Mouse (Mus musculus) limb, embryonic 12.5 days (tissue): Measurements from ENCODE around the gene Nmbr. TPM values are rescaled to one million over a fixed set of nuclear protein-coding genes. Genes with fewer than 3 reads are reported as not detected.

ENCODE experiments used
- ATAC-seq: fragments of 200-750 bp; cut with Nextera tagmentation; 2 replicates; pipeline ENCODE4 v1.8.0; 2017; ENCODE audit warnings: low read depth, moderate TSS enrichment; ENCODE audit not compliant: insufficient number of reproducible peaks, insufficient read depth, low FRiP score, low TSS enrichment
- H3K27ac ChIP-seq: fragments of 300-500 bp; sonication (generic); 2 replicates; pipeline ENCODE4 v1.5.1; 2016; ENCODE audit warnings: mild to moderate bottlenecking, moderate library complexity
- H3K27me3 ChIP-seq: fragments of 300-500 bp; sonication (generic); 2 replicates; pipeline ENCODE4 v1.6.1; 2016; ENCODE audit warnings: mild to moderate bottlenecking, moderate library complexity
- H3K36me3 ChIP-seq: fragments of 300-500 bp; sonication (generic); 2 replicates; pipeline ENCODE4 v1.6.1; 2016; ENCODE audit warnings: mild to moderate bottlenecking, moderate library complexity
- H3K4me1 ChIP-seq: fragments of 300-500 bp; sonication (generic); replicated peaks from 2 replicates; pipeline ENCODE4 v1.6.1; 2016
- H3K4me2 ChIP-seq: fragments of 300-500 bp; sonication (generic); 2 replicates; pipeline ENCODE4 v1.6.1; 2016; ENCODE audit warnings: mild to moderate bottlenecking, moderate library complexity
- H3K4me3 ChIP-seq: fragments of 300-500 bp; sonication (generic); replicated peaks from 2 replicates; pipeline ENCODE4 v1.5.1; 2016; ENCODE audit warnings: mild to moderate bottlenecking
- H3K9ac ChIP-seq: fragments of 300-500 bp; sonication (generic); replicated peaks from 2 replicates; pipeline ENCODE4 v1.6.1; 2016; ENCODE audit warnings: mild to moderate bottlenecking, moderate library complexity
- H3K9me3 ChIP-seq: fragments of 300-500 bp; sonication (generic); 2 replicates; pipeline ENCODE4 v1.6.1; 2016; ENCODE audit warnings: mild to moderate bottlenecking, moderate library complexity
- WGBS: fragments of 180-500 bp; shearing (Covaris S2); methylation state at CpG from one replicate; pipeline ENCODE4 v1.1.7; 2016; 5-methylcytosine and 5-hydroxymethylcytosine counted together
- polyA plus RNA-seq: library from polyadenylated mRNA; unstranded; fragments of >200 nt; fragmentation: Nextera tagmentation; extraction: Ambion mirVana; gene quantifications from 2 replicates; pipeline ENCODE4 v1.2.1, GENCODE M21; 2016

Nmbr gene
- polyA plus RNA-seq: 0.26 and 0.40 TPM in 2 replicates

DNA sequence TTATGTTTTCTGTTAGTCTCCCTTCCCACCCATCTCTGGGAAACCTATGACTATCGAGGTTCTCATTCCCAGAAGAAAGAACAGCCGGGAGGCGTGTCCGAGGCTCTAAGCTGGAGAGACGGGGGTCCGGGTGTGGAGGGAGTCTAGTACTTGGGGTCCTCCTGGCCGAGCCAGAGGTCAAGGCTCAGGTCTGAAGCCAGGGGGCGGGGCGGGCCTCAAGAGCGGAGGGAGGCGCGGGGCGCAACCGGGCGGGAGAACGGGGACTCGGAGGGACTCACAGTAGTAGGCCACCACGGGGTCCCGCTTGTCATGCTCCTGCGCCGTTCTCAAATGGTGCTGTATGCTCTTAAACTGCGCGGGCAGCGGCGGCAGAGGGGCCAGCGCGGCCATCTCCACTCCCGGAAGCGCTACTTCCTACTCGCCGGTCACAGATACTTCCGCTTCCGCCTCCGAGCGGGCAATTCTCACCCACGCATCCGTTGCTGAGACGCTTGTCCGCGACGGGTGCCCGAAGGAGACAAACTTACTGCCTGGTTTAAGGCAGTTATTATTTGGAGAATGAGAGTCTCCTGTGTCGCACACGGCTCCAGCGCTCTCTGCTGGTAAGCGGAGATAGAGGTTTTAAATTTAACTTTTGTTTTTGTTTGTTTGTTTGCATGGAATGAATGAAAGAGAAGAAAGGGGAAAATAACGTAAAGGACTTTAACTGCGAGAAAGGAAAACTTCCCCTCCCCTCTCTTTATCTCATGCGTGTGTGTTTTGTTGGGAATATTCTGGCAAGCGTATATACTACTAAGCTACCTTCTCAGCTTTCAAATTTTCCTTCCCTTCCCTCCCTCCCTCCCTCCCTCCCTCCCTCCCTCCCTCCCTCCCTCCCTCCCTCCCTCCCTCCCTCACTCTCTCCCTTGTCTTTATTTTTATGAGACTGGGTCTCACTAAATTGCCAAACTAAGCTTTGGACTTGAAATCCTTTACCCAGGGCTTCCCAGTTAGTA is at the start of gene Nmbr, which contains the start of gene Vta1:
Nmbr (plus strand) TSS at position 520 of the 995 bp plus-strand sequence.
Vta1 (minus strand) TSS at position 489 of the 995 bp plus-strand sequence.
- peak within 1 kb of the TSS; percentile 92 for H3K4me3 ChIP-seq
- H3K9ac ChIP-seq: peak within 1 kb of the TSS; percentile 81
- H3K27ac ChIP-seq: peak within 1 kb of the TSS; percentile 75; the same call in 1 of the 2 replicates
- H3K4me1 ChIP-seq: peaks cover 11% of the 10 kb centered on the region
- no peaks in the 10 kb centered on the region for H3K27me3 ChIP-seq
- 0 out of 2 replicates have a peak, but pooled peaks cover 2% of the 10 kb centered on the region for H3K9me3 ChIP-seq
- peak within 1 kb of the TSS; percentile 61 for H3K4me2 ChIP-seq
- WGBS: under 1% methylated on average over 46 of the region's 50 CpGs
- no peaks in the 10 kb centered on the region for H3K36me3 ChIP-seq
- peak; percentile 94 for ATAC-seq

DNA sequence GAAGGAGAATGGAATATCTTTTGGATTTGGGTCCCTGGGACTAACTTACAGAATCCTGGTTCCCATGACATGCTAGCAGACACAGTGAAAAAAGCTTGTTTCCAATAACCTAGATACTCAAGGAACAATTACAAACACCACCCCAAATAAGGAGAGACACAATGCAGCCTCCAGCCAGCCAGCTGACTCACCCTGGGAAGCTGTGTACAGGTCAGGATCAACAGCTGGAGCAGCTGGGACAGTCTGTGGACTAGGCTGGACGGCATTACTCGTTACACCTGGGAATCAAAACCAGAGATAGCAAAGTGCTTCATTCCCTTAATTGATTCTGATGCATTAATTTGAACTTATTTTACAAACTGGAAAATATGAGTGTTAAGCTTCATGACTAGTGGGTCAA is 44.5 kb upstream of the Nmbr start:
- H3K27ac ChIP-seq: no peak overlapping the region
- no peak overlapping the region for H3K4me2 ChIP-seq
- no peak for ATAC-seq
- H3K4me3 ChIP-seq: no peak overlapping the region
- no peaks in the 10 kb centered on the region for H3K4me1 ChIP-seq
- no peaks in the 10 kb centered on the region for H3K27me3 ChIP-seq
- no peaks in the 10 kb centered on the region for H3K9me3 ChIP-seq
- H3K36me3 ChIP-seq: peaks cover 23% of the 10 kb centered on the region; the same call in 1 of the 2 replicates
- WGBS: 74% methylated on average over 2 of the region's 2 CpGs
- H3K9ac ChIP-seq: no peak overlapping the region

DNA sequence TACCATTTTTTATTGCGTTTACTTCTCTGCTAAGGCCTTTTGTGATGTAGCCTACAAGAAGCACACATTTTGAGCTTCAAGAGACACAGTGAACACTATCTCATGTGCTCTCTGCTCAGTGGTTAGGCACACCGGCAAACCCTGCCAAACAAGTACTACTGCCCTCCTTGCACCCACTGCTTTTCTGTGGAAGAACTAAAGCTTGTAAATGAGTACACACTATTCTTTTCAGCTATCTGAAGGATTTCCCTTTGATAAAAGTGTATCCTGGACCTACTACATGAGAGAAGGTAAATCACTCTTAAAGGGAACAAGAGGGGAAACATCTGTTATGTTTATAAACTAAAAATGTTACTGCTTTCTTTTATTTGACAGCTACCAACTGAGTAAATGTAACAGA is 39.2 kb upstream of the Nmbr start:
- no peak overlapping the region for H3K4me3 ChIP-seq
- H3K27me3 ChIP-seq: no peaks in the 10 kb centered on the region
- H3K9me3 ChIP-seq: no peaks in the 10 kb centered on the region
- no peak overlapping the region for H3K9ac ChIP-seq
- H3K4me1 ChIP-seq: no peaks in the 10 kb centered on the region
- no peak overlapping the region for H3K4me2 ChIP-seq
- no peak for ATAC-seq
- WGBS: 97% methylated on average over 2 of the region's 2 CpGs
- no peak overlapping the region for H3K27ac ChIP-seq
- H3K36me3 ChIP-seq: peaks cover 38% of the 10 kb centered on the region

DNA sequence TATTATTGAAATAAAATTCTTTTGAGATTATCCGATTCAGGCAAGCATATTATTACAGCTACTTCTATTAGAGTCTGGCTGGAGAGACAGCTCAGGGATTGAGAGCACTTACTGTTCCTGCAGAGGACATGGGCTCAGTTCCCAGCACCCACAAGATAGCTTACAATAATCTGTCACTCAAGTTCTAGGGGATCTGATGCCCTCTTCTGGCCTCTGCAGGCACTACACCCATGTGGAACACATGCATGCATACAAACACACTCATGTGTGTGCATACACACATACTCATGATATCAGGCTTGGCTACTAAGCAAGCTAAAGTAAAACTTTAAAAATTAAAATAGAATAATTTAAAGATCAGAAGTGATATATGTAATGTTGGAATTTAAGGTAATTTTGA is 19.7 kb upstream of the Nmbr start:
- Histone ChIP-seq H3K27me3 (no peaks in the 10 kb centered on the region), H3K4me3 (no peak overlapping the region), H3K36me3 (peaks cover 16% of the 10 kb centered on the region), H3K4me1 (no peaks in the 10 kb centered on the region), H3K9ac (no peak overlapping the region), H3K9me3 (no peaks in the 10 kb centered on the region), H3K4me2 (no peak overlapping the region), H3K27ac (no peak overlapping the region)
- no peak for ATAC-seq
- WGBS: 98% methylated on average over 1 of the region's 1 CpGs

DNA sequence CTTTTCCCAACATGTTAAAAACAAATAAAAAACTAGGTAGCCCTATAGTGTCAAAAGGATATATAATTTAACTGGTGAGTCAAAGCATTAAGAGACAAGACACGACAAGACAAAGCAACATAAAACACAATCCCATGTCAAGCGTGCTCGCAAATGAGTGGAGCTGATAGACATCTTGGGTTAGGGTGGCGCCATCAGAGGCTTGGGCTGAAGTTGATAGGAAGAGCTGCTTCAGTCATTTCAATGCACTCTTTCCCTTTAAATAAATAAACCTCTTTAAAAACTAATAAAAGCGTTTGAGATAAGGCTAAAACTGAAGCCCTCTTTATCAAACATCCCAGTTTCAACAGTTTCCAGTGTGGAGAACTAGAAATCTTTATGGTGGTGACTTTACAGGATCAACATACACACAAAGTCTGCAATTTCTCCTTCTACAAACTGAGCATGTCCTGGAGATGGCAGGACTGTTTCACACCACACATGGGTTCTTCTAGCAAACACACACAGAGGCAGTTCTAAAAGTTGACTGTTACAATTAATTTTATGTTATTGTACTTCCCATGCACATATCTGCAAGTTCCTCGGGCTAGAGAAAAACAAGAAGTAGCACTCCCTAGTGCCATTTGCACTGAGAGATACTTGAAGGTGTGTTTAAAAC is 16.5 kb upstream of the Nmbr start:
- Histone ChIP-seq H3K4me1 (no peaks in the 10 kb centered on the region), H3K4me3 (no peak overlapping the region), H3K27ac (no peak overlapping the region), H3K9ac (no peak overlapping the region), H3K9me3 (no peaks in the 10 kb centered on the region), H3K4me2 (no peak overlapping the region), H3K36me3 (peaks cover 16% of the 10 kb centered on the region), H3K27me3 (no peaks in the 10 kb centered on the region)
- ATAC-seq: no peak
- 90% methylated on average over 6 of the region's 6 CpGs for WGBS

DNA sequence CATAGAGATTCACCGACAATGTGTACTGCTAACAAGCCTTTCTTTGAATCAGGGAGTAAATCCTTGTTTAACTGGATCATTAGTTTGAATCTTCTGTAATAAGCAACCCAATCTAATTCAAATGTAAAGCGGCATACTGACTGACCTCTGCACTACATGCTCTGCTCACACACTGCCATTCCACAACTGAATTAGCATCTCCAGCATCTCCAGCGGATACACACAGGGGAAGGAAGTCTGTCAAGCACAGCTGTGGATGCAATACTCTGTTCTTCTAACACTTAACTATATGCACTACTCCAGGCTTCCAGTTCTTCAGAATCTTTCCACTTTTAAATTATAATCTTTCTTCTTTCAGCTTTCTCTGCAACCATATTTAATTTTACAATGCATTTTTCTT is 15.0 kb upstream of the Nmbr start:
- Histone ChIP-seq H3K9ac (no peak overlapping the region), H3K4me2 (no peak overlapping the region), H3K4me1 (no peaks in the 10 kb centered on the region), H3K27me3 (no peaks in the 10 kb centered on the region), H3K4me3 (no peak overlapping the region), H3K27ac (no peak overlapping the region), H3K9me3 (no peaks in the 10 kb centered on the region), H3K36me3 (peaks cover 16% of the 10 kb centered on the region)
- ATAC-seq: no peak
- WGBS: 95% methylated on average over 3 of the region's 3 CpGs

DNA sequence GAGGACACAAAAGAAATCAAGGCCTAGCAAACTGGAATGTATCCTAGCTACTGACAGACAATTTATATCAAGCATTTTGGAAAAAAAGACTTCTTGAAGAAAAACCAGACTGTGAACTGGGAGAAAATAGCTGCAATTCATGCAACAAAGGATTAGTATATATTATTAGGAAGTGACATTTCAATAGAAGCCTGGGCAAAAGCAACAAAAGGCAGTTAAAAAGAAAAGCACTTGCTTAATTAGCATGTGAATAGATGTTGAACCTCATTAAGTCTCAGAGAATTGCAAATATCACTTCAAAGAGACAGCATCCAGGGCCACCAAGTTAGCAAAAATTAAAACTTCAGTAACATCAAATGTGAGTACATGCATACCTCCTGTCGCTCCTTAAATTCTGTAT is 2.2 kb upstream of the Nmbr start:
- Histone ChIP-seq H3K27me3 (no peaks in the 10 kb centered on the region), H3K27ac (no peak overlapping the region), H3K9ac (no peak overlapping the region), H3K4me2 (no peak overlapping the region), H3K36me3 (no peaks in the 10 kb centered on the region), H3K4me1 (peaks cover 11% of the 10 kb centered on the region), H3K4me3 (no peak overlapping the region), H3K9me3 (0 out of 2 replicates have a peak, but pooled peaks cover 2% of the 10 kb centered on the region)
- whole genome bisulfite sequencing: 78% methylated on average over 1 of the region's 1 CpGs
- ATAC-seq: no peak

DNA sequence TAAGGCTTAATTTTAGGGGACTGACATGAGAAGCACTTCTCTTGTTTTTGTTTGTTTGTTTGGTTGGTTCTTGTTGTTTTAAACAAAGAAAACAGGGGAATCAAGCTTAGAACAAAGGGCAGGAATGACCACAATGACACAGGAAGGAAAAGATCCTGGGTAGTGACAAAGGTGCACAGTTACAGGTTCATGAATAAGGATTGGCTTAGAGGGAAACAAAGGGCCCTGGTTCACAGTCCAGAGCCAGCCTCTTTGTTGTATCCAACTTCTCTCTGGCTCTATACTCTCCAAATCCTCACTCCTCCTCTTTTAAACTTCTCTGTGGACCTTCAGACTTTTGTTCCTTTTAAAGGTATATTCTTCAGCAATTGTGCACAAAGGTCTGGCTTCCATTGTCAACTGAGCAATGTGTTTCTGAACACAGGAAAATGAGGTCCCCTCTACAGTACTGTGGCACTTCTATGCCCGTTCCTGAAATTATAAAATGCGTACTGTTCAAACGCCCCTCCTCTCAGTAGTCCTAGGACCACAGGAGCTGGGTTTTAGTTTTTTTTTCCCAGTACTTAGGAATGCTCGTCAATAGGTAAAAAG is 1.5 kb upstream of the Nmbr start:
- Histone ChIP-seq H3K27ac (no peak overlapping the region), H3K9ac (no peak overlapping the region)

DNA sequence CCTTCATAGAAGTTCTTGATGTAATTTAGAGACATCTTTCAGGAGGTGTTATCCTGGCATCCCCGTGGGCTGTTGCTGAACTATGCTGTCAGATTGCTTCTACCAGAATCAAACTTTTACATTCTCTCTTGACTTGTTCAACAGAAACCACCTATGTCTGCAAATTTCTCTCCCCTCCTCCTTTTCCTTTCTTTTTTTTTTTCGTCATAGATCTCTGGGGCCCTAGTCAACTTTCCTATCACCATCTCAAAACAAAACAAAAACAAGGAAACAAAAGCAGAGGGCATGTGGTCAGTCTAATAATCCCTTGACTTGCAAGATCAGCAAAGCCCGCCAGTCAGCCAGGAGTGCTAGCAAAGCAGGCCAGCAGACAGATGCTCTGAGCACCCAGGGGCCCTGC is 12.7 kb downstream of the Nmbr start, which contains the start of gene Gje1:
Gje1 (minus strand) TSS at position 101 of the 400 bp plus-strand sequence.
- Histone ChIP-seq H3K4me2 (no peak within 1 kb of the TSS), H3K4me1 (no peaks in the 10 kb centered on the region), H3K9ac (no peak within 1 kb of the TSS), H3K36me3 (no peaks in the 10 kb centered on the region), H3K27me3 (no peaks in the 10 kb centered on the region), H3K4me3 (no peak within 1 kb of the TSS), H3K27ac (no peak within 1 kb of the TSS), H3K9me3 (no peaks in the 10 kb centered on the region)
- no peak for ATAC-seq
- WGBS: 64% methylated on average over 3 of the region's 3 CpGs

More for the DNA sequence above, 1.5 kb upstream of the Nmbr start:
- H3K27me3 ChIP-seq: no peaks in the 10 kb centered on the region
- WGBS: 76% methylated on average over 4 of the region's 4 CpGs
- peaks cover 11% of the 10 kb centered on the region for H3K4me1 ChIP-seq
- H3K4me2 ChIP-seq: peak overlapping the region; percentile 61
- no peak for ATAC-seq
- no peaks in the 10 kb centered on the region for H3K36me3 ChIP-seq
- peak overlapping the region; percentile 92 for H3K4me3 ChIP-seq
- 0 out of 2 replicates have a peak, but pooled peaks cover 2% of the 10 kb centered on the region for H3K9me3 ChIP-seq

DNA sequence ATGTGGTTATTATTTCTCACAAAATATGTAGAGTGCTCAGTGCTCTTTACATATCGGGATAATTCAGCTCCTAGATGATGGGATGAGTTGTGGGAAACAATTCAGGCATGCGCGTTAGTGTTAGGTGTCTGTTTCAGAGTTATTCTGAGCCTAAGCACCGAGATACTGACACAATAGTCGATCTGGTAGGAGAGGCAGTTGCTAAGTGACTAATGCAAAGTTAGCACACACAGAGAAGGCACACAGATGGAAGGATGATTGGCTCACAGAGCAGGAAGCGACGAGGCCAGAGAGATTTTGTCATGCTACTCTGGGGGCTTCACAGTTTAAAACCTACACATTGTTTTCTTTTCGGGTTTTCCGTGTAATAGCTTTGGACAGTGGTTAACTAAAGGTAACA is 20.3 kb downstream of the Nmbr start:
- H3K36me3 ChIP-seq: no peaks in the 10 kb centered on the region
- H3K4me2 ChIP-seq: no peak overlapping the region
- H3K4me1 ChIP-seq: no peaks in the 10 kb centered on the region
- no peak overlapping the region for H3K4me3 ChIP-seq
- H3K9me3 ChIP-seq: no peaks in the 10 kb centered on the region
- 79% methylated on average over 9 of the region's 9 CpGs for WGBS
- H3K9ac ChIP-seq: no peak overlapping the region
- no peak overlapping the region for H3K27ac ChIP-seq
- H3K27me3 ChIP-seq: no peaks in the 10 kb centered on the region
- ATAC-seq: no peak

DNA sequence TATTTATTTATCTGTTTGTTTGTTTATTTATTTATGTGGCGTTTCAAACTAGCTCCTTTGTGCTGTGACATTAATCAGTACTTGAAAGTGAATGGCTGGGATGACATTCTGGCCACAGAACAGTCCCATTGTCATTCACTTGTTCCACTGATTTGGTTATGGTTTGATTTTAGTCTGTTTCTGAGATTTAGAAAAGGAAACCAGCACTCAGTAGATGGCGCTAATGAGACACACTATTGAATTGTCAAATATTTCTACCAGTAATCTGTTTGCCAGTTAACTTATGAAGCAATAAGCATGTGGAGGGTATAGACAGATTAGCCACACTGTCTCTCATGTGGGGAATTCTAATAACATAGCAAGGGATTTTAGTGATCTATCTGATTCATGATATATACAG is 28.9 kb downstream of the Nmbr start:
- Histone ChIP-seq H3K4me1 (no peaks in the 10 kb centered on the region), H3K4me3 (no peak overlapping the region), H3K36me3 (no peaks in the 10 kb centered on the region), H3K9ac (no peak overlapping the region), H3K27ac (no peak overlapping the region), H3K27me3 (no peaks in the 10 kb centered on the region), H3K9me3 (no peaks in the 10 kb centered on the region), H3K4me2 (no peak overlapping the region)
- WGBS: 11% methylated on average over 2 of the region's 2 CpGs
- ATAC-seq: no peak
